Mouse (Mus musculus): Measurements from ENCODE around the gene Gstt2.

- TF ChIP-seq CTCF (IDR thresholded peaks at IDR 0.05; ENCODE audit: borderline replicate concordance, insufficient read depth, low read depth, low read length) (no peak), POLR2A (IDR thresholded peaks at IDR 0.05; ENCODE audit: borderline replicate concordance, insufficient read depth, low read length) (no peak)
Observed at GRCm38 (mm10) chr10:75788277-75788676, 48.9 kb downstream of the Gstt2 start.
